Mouse (Mus musculus): ENCODE data around the gene Spa17.

The Spa17 gene

GRCm38 (mm10) chr9:37616770-37617169 lies 3.2 kb upstream of the Spa17 start:
- DNase-seq (ENCODE audit: low spot score): peak; percentile 19

GRCm38 (mm10) chr9:37615220-37615619 lies 1.7 kb upstream of the Spa17 start:
- no peak for DNase-seq (ENCODE audit: low spot score)

GRCm38 (mm10) chr9:37614316-37614715 lies 794 bp upstream of the Spa17 start:
- no peak for DNase-seq (ENCODE audit: low spot score)

- no peak for DNase-seq (ENCODE audit: low spot score)
Measured at GRCm38 (mm10) chr9:37613911-37614280, 374 bp upstream of the Spa17 start.

- DNase-seq (ENCODE audit: low spot score): no peak
Measured at GRCm38 (mm10) chr9:37609558-37609957, 4.0 kb downstream of the Spa17 start.

GRCm38 (mm10) chr9:37605089-37605488 lies 8.4 kb downstream of the Spa17 start:
- no peak for DNase-seq (ENCODE audit: low spot score)

GRCm38 (mm10) chr9:37600538-37601205 lies 12.8 kb downstream of the Spa17 start:
- no peak for DNase-seq (ENCODE audit: low spot score)

- DNase-seq (ENCODE audit: low spot score): no peak
Measured at GRCm38 (mm10) chr9:37598637-37599036, 14.9 kb downstream of the Spa17 start.

- DNase-seq (ENCODE audit: low spot score): no peak
Measured at GRCm38 (mm10) chr9:37595570-37595969, 18.0 kb downstream of the Spa17 start.

- no peak for DNase-seq (ENCODE audit: low spot score)
Measured at GRCm38 (mm10) chr9:37593690-37594089, 19.8 kb downstream of the Spa17 start.

- DNase-seq (ENCODE audit: low spot score): no peak
Measured at GRCm38 (mm10) chr9:37592633-37593032, 20.9 kb downstream of the Spa17 start.

GRCm38 (mm10) chr9:37592025-37592424 lies 21.5 kb downstream of the Spa17 start:
- DNase-seq (ENCODE audit: low spot score): no peak

- DNase-seq (ENCODE audit: low spot score): no peak
Measured at GRCm38 (mm10) chr9:37590381-37590780, 23.1 kb downstream of the Spa17 start.

GRCm38 (mm10) chr9:37586718-37587117 lies 26.8 kb downstream of the Spa17 start:
- DNase-seq (ENCODE audit: low spot score): no peak

GRCm38 (mm10) chr9:37583594-37583993 lies 29.9 kb downstream of the Spa17 start:
- no peak for DNase-seq (ENCODE audit: low spot score)

- DNase-seq (ENCODE audit: low spot score): no peak
Measured at GRCm38 (mm10) chr9:37576436-37576930, 37.0 kb downstream of the Spa17 start.

GRCm38 (mm10) chr9:37572204-37572876 lies 41.2 kb downstream of the Spa17 start:
- DNase-seq (ENCODE audit: low spot score): no peak

- peak; percentile 51 for DNase-seq (ENCODE audit: low spot score)
Measured at GRCm38 (mm10) chr9:37569231-37569835, 44.2 kb downstream of the Spa17 start.

GRCm38 (mm10) chr9:37568605-37569214 lies 44.8 kb downstream of the Spa17 start:
- peak; percentile 26 for DNase-seq (ENCODE audit: low spot score)

GRCm38 (mm10) chr9:37567892-37568604 lies 45.5 kb downstream of the Spa17 start:
- DNase-seq (ENCODE audit: low spot score): no peak

- DNase-seq (ENCODE audit: low spot score): no peak
Measured at GRCm38 (mm10) chr9:37567454-37567853, 46.1 kb downstream of the Spa17 start.

GRCm38 (mm10) chr9:37567019-37567418 lies 46.5 kb downstream of the Spa17 start:
- DNase-seq (ENCODE audit: low spot score): no peak

All from yolk sac, embryonic 10.5 days (tissue).